Mouse (Mus musculus) erythroblast, embryonic 14.5 days (primary cell): Measurements from ENCODE around the gene Ercc8.

Experiments used
- GATA1 ChIP-seq: IDR thresholded peaks from 2 replicates; pipeline ENCODE4 v1.6.1; 2012; ENCODE audit warnings: low read length, inconsistent platforms, mixed read lengths
- TAL1 ChIP-seq: IDR thresholded peaks from 3 replicates; pipeline ENCODE4 v1.6.1; 2012; ENCODE audit warnings: low read length, inconsistent platforms, mixed read lengths

DNA sequence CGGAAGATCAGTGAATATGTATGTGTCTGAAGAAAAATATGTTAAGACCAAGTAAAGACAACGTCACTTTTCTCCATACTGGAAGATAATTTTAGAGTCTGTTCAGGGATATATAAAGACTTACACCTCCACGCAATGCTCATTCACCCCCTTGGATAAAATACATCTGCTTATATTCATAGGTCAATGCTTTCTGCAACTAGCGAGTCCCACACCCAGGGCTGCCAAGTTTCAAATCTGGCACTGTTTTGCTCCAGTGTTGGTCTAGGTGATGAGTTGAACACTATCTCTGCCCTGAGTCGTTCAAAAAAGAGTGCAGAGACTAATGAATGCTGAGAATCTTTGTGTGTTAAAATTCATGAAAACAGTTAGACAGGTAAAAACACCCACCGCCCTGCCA is 47.6 kb upstream of the Ercc8 start:
- TF ChIP-seq GATA1 (no peak), TAL1 (no peak)
